Mouse (Mus musculus): ENCODE data around the gene Naa40. TPM values are rescaled to one million over a fixed set of nuclear protein-coding genes. Genes with fewer than 3 reads are reported as not detected.

The Naa40 gene
- polyA plus RNA-seq, 1 experiment from 2014 or later = 90.0 TPM

GRCm38 (mm10) chr19:7185059-7185458 is 55.9 kb downstream of the Naa40 start:
- no peak for ATAC-seq (ENCODE audit: low FRiP score)
- peaks cover 71% of the 10 kb centered on the region for H3K27me3 ChIP-seq
- WGBS = 31% methylated on average over 4 of the region's 4 CpGs
- no peak overlapping the region for H3K27ac ChIP-seq
- no peaks in the 10 kb centered on the region for H3K36me3 ChIP-seq (replicated peaks)
- no peak overlapping the region for H3K4me2 ChIP-seq
- peaks cover 71% of the 10 kb centered on the region for H3K4me1 ChIP-seq
- peak overlapping the region; percentile 18; the same call in 1 of the 2 replicates for H3K9ac ChIP-seq
- H3K4me3 ChIP-seq (replicated peaks) = no peak overlapping the region
- no peaks in the 10 kb centered on the region for H3K9me3 ChIP-seq

DNA sequence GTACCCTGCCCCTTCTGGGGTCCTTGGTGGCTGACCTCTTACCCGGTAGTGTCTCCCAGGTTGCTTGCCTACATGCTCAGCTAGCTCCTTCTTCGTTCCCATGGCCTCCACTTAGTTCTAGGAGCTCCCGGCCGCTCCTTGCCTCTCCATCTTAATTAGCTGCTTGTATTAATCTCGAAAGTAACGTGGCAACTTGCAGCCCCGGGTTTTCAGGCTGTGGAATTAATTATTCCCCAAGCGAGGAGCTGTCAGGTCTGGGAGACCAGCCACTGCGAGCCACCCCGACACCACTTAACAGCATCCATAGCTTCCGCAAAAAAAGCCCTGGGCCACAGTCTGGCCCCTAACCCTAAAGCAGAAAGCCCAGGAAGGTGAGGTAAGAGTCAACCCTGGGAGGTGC is 57.6 kb downstream of the Naa40 start:
- Histone ChIP-seq H3K27me3 (peaks cover 69% of the 10 kb centered on the region), H3K4me1 (peaks cover 70% of the 10 kb centered on the region), H3K4me2 (no peak overlapping the region), H3K9me3 (no peaks in the 10 kb centered on the region), H3K27ac (0 out of 2 replicates have a peak overlapping the region, but pooled peaks have one; percentile 27), H3K4me3 (replicated peaks) (no peak overlapping the region), H3K36me3 (replicated peaks) (no peaks in the 10 kb centered on the region), H3K9ac (no peak overlapping the region)
- ATAC-seq (ENCODE audit: low FRiP score) = no peak
- 30% methylated on average over 11 of the region's 11 CpGs for WGBS

DNA sequence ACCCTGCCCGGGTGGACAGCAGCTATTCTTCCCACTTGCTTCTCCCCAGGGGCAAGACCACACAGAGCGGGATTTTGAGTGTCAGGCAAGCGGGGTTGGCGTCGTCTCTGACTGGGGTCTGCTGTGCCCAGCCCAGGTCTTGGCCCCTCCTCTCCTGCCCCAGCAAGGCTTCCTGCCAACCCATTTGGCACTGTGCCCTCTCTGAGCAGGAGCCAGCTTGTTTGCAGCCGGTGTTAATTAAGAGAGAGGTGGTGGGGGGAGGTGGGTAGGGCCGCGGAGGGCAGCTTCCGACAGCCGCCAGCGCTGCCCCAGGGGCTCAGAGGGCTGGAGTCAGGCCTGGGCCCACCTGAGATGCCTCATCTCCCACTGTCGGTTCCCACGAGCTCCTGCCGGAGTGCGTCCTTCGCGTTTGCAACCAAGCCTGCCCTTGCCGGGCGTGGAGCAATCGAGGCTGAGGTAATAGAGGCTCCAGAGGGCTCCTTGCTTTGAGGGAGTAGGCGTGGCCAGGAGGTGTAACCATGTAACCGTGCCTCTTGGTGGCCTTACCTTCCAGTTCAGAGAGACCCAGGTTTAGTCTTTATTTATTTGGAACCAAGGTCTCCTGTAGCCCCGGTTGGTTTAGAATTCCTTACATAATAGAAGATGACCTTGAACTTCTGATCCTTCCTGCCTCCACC is 58.6 kb downstream of the Naa40 start:
- no peak overlapping the region for H3K4me3 ChIP-seq (replicated peaks)
- no peaks in the 10 kb centered on the region for H3K36me3 ChIP-seq (replicated peaks)
- peak overlapping the region; percentile 9; the same call in 1 of the 2 replicates for H3K9ac ChIP-seq
- no peaks in the 10 kb centered on the region for H3K9me3 ChIP-seq
- peak; percentile 82 for ATAC-seq (ENCODE audit: low FRiP score)
- peaks cover 80% of the 10 kb centered on the region for H3K4me1 ChIP-seq
- peak overlapping the region; percentile 15; the same call in 1 of the 2 replicates for H3K27ac ChIP-seq
- H3K27me3 ChIP-seq = peaks cover 65% of the 10 kb centered on the region
- WGBS = 5% methylated on average over 23 of the region's 23 CpGs
- peak overlapping the region; percentile 31 for H3K4me2 ChIP-seq

GRCm38 (mm10) chr19:7181496-7181895 is 59.5 kb downstream of the Naa40 start:
- no peak for ATAC-seq (ENCODE audit: low FRiP score)
- Histone ChIP-seq H3K9ac (no peak overlapping the region), H3K9me3 (no peaks in the 10 kb centered on the region), H3K4me2 (no peak overlapping the region), H3K4me1 (peaks cover 86% of the 10 kb centered on the region), H3K36me3 (replicated peaks) (no peaks in the 10 kb centered on the region), H3K27ac (0 out of 2 replicates have a peak overlapping the region, but pooled peaks have one; percentile 21), H3K27me3 (peaks cover 57% of the 10 kb centered on the region), H3K4me3 (replicated peaks) (no peak overlapping the region)
- whole genome bisulfite sequencing = 59% methylated on average over 7 of the region's 7 CpGs

DNA sequence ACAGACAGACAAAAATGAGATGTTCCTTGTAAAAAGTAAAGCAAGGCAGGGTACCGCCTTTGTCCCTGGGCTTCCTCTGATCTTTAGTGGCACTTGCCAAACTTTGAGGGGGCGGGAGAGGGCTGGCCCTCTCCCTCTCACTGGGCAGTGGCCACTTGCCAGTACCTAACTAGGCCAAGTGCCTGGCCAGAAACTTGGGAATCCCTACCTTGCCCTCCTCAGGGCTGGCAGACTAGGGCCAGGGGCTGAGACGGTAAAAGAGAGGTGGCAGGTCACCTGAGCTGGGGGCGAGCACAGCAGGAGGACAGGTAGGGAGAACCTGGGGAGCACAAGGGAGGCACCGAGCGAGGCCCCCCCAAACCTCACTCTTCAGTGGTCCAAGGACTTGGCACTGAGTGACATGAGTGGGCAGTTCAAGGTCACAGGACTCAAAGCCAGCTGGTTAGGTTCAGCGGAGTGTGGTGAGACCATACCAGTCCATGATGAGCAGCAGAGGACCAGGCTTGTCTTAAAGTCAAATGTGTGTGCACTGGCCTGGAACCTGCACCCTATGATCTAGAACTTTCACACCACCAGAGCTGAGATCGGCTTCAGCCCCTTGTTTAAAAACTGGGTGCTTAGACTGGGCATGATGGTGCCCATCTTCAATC is 60.1 kb downstream of the Naa40 start:
- WGBS = 84% methylated on average over 8 of the region's 8 CpGs
- ATAC-seq (ENCODE audit: low FRiP score) = no peak
- Histone ChIP-seq H3K9me3 (no peaks in the 10 kb centered on the region), H3K4me3 (replicated peaks) (no peak overlapping the region), H3K36me3 (replicated peaks) (no peaks in the 10 kb centered on the region), H3K9ac (no peak overlapping the region), H3K27me3 (peaks cover 53% of the 10 kb centered on the region), H3K4me2 (no peak overlapping the region), H3K4me1 (peaks cover 86% of the 10 kb centered on the region), H3K27ac (no peak overlapping the region)

DNA sequence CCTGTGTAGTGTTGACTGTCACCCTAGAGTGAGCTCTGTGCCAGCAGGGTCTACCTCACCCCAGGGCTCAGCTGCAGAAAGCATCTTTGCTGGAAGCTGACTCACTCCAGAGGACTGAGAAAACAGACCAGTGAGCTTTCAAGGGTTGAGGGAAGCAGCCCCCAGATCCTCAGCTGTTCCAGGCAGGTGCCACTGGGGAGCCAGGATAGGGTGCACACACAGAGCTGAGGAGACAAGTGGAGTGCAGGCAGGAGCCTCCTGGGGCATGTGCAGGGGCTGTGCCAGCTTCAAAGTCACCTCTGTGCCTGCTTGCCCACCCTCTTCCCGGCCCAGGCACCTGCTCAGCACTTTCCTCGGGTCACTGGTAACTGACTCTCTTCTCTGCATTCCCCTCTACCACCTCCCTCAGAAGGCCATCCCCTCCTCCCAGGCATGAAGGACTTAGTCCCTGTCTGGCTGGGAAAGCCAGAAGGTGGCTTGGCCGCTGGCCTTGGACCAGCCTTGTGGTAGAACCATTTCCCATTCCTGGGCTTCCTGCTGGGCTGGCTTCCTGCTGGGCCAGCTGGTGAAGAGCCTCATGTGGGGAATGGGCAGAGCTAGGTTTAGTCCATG is 62.0 kb downstream of the Naa40 start:
- H3K9me3 ChIP-seq = no peaks in the 10 kb centered on the region
- peaks cover 77% of the 10 kb centered on the region for H3K4me1 ChIP-seq
- H3K27ac ChIP-seq = peak overlapping the region; percentile 51; the same call in 1 of the 2 replicates

GRCm38 (mm10) chr19:7177804-7178511 is 63.0 kb downstream of the Naa40 start:
- Histone ChIP-seq H3K4me3 (replicated peaks) (no peak overlapping the region), H3K4me1 (peaks cover 73% of the 10 kb centered on the region), H3K36me3 (replicated peaks) (no peaks in the 10 kb centered on the region), H3K4me2 (no peak overlapping the region), H3K9ac (no peak overlapping the region), H3K27ac (peak overlapping the region; percentile 51; the same call in 1 of the 2 replicates), H3K27me3 (peaks cover 30% of the 10 kb centered on the region), H3K9me3 (no peaks in the 10 kb centered on the region)
- ATAC-seq (ENCODE audit: low FRiP score) = no peak
- 59% methylated on average over 13 of the region's 13 CpGs for WGBS

More for the DNA sequence above, 62.0 kb downstream of the Naa40 start:
- ATAC-seq (ENCODE audit: low FRiP score) = no peak
- no peak overlapping the region for H3K9ac ChIP-seq
- 49% methylated on average over 3 of the region's 3 CpGs for WGBS
- H3K4me3 ChIP-seq (replicated peaks) = no peak overlapping the region
- H3K4me2 ChIP-seq = no peak overlapping the region
- no peaks in the 10 kb centered on the region for H3K36me3 ChIP-seq (replicated peaks)
- peaks cover 38% of the 10 kb centered on the region for H3K27me3 ChIP-seq

DNA sequence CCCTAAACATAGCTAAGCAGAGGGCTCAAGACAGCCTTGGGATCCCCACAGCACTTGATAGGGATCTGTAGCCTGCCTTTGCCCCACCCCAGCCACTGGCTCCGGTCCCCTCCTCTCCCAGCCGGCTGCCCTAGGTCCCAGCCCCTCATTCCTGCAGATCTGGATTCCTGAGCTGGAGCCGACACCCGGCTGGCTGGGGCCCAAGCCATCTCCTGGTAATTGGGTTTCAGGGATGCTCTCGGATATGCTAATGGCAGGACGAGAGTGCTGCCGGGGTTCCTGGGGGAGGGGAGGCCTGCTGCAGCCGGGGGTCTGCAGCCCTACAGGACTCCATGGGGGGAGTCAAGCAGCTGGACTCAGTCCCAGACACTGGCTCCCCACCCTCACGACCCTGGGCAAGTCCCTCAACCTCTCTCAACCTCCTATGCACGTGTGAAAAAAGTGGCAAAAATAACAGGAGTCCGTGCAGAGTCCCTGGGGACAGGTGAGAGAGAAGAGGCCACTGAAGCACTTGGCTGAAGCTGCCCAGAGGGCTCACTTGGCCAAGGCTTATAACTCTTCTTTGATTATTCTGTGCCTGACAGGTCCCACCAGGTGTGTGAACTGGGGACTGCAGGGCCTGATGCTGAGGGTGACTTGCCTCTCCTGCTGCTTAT is 64.8 kb downstream of the Naa40 start:
- WGBS = 4% methylated on average over 11 of the region's 11 CpGs
- Histone ChIP-seq H3K27ac (peak overlapping the region; percentile 53), H3K4me3 (replicated peaks) (no peak overlapping the region), H3K4me2 (no peak overlapping the region), H3K4me1 (peaks cover 71% of the 10 kb centered on the region), H3K36me3 (replicated peaks) (no peaks in the 10 kb centered on the region), H3K9me3 (no peaks in the 10 kb centered on the region), H3K27me3 (peaks cover 19% of the 10 kb centered on the region), H3K9ac (0 out of 2 replicates have a peak overlapping the region, but pooled peaks have one; percentile 1)
- ATAC-seq (ENCODE audit: low FRiP score) = peak; percentile 13; the same call in 1 of the 2 replicates

Other genes with a start within 250 kb of the Naa40 start
- gene Dnajc4, start 248.6 kb downstream of the Naa40 start, polyA plus RNA-seq (2016; fragmentation: Nextera tagmentation; extraction: Ambion mirVana) = 15.0 and 18.8 TPM in 2 replicates
- 13.6 and 16.2 TPM in 2 replicates for gene Nudt22, start 245.1 kb downstream of the Naa40 start, polyA plus RNA-seq (2016; fragmentation: Nextera tagmentation; extraction: Ambion mirVana)
- gene Trpt1, start 245.1 kb downstream of the Naa40 start, polyA plus RNA-seq (2016; fragmentation: Nextera tagmentation; extraction: Ambion mirVana) = 11.9 and 13.8 TPM in 2 replicates
- gene Fermt3, start 221.7 kb downstream of the Naa40 start, polyA plus RNA-seq (2016; fragmentation: Nextera tagmentation; extraction: Ambion mirVana) = 4.7 and 5.1 TPM in 2 replicates
- 324 and 357 TPM in 2 replicates for gene Stip1, start 201.2 kb downstream of the Naa40 start, polyA plus RNA-seq (2016; fragmentation: Nextera tagmentation; extraction: Ambion mirVana)
- gene Macrod1, start 184.4 kb downstream of the Naa40 start, polyA plus RNA-seq (2016; fragmentation: Nextera tagmentation; extraction: Ambion mirVana) = 4.4 and 5.3 TPM in 2 replicates
- gene Flrt1, start 135.5 kb downstream of the Naa40 start, polyA plus RNA-seq (2016; fragmentation: Nextera tagmentation; extraction: Ambion mirVana) = 7.3 and 8.0 TPM in 2 replicates
- gene Otub1, start 34.9 kb downstream of the Naa40 start, polyA plus RNA-seq (2016; fragmentation: Nextera tagmentation; extraction: Ambion mirVana) = 220 and 238 TPM in 2 replicates
- 781 and 789 TPM in 2 replicates for gene Cox8a, start 23.6 kb downstream of the Naa40 start, polyA plus RNA-seq (2016; fragmentation: Nextera tagmentation; extraction: Ambion mirVana)
- gene Rcor2, start 26.1 kb upstream of the Naa40 start, polyA plus RNA-seq (2016; fragmentation: Nextera tagmentation; extraction: Ambion mirVana) = 88.6 and 89.4 TPM in 2 replicates
- 47.6 and 53.5 TPM in 2 replicates for gene Mark2, start 100.7 kb upstream of the Naa40 start, polyA plus RNA-seq (2016; fragmentation: Nextera tagmentation; extraction: Ambion mirVana)
- 41.9 and 42.4 TPM in 2 replicates for gene Spindoc, start 141.8 kb upstream of the Naa40 start, polyA plus RNA-seq (2016; fragmentation: Nextera tagmentation; extraction: Ambion mirVana)
- 16.3 and 18.6 TPM in 2 replicates for gene 2700081O15Rik, start 176.4 kb upstream of the Naa40 start, polyA plus RNA-seq (2016; fragmentation: Nextera tagmentation; extraction: Ambion mirVana)
- 383 and 409 TPM in 2 replicates for gene Rtn3, start 242.1 kb upstream of the Naa40 start, polyA plus RNA-seq (2016; fragmentation: Nextera tagmentation; extraction: Ambion mirVana)